ENCODE assay signal across 11 mouse cellular contexts in the genomic region with DNA sequence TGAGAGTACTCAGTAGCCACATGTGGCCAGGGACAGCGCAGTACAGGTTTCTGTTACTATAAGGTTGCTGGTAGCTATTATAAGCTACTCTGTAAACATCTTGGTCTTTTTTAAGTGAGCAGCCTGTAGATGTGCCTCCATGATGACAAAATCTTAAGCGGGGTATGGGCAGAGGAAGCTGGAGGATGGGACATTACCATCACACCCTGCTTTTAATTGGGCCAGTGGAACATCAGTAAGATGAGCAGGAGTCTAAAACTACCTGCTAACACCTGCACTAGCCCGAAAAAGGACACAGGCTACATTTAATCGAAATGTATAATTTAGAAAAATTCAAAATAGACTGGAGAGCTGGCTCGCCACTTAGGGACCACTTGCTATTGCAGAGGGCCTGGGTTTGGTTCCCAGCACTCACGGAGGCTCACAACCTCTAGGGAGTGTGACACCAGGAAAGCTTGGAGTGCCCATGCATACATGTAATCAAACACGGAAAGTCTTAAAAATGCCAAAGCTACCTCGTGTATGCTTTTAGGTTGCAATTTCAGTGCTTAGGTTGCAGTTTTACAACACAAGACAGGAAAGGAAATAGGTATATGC. TPM values are rescaled to one million over a fixed set of nuclear protein-coding genes. Genes with fewer than 3 reads are reported as not detected.
A peak's percentile ranks its signal among the peaks of the same experiment; 100 is the strongest.
DNase-seq lines count a peak whose midpoint lies in the region; ATAC-seq and TF ChIP-seq lines count a peak whose summit lies in the region.
"Had no signal": no experiment of that assay in that cellular context is flagged by ENCODE, and none has a peak within 500 bp of the region (broad histone marks: within the 10 kb centered on the region; RNA-seq: fewer than 3 reads in every experiment).

No protein-coding gene starts in this region.

- peak overlapping the region; percentile 96 for H3K4me3 ChIP-seq in liver, embryonic 11.5 days (ENCODE audit: low read depth, low read length)
- peak overlapping the region; percentile 94 for H3K4me3 ChIP-seq in embryonic facial prominence, embryonic 14.5 days (ENCODE audit: low read depth, low read length)
- no peak overlapping the region for H3K4me3 ChIP-seq in intestine, postnatal 0 days (ENCODE audit: low read depth, low read length)
- H3K4me3 ChIP-seq in neural tube, embryonic 12.5 days = peak overlapping the region; percentile 95; the same call in 1 of the 2 replicates
- H3K4me3 ChIP-seq: heart, adult 2 months had no signal

- H3K27ac ChIP-seq in liver, embryonic 11.5 days (ENCODE audit: low read depth, low read length) = peak overlapping the region; percentile 95
- H3K27ac ChIP-seq in embryonic facial prominence, embryonic 14.5 days (replicated peaks; ENCODE audit: low read depth, low read length) = no peak overlapping the region; the same call in 1 of the 2 replicates
- no peak overlapping the region for H3K27ac ChIP-seq in intestine, postnatal 0 days (ENCODE audit: low read depth, low read length)
- H3K27ac ChIP-seq in neural tube, embryonic 12.5 days = no peak overlapping the region
- H3K27ac ChIP-seq: heart, adult 2 months; macrophage had no signal

- no peaks in the 10 kb centered on the region for H3K27me3 ChIP-seq in liver, embryonic 11.5 days (replicated peaks; ENCODE audit: control insufficient read depth, insufficient read depth, low read length)
- no peaks in the 10 kb centered on the region for H3K27me3 ChIP-seq in embryonic facial prominence, embryonic 14.5 days (replicated peaks; ENCODE audit: control insufficient read depth, insufficient read depth, low read length)
- H3K27me3 ChIP-seq in intestine, postnatal 0 days (replicated peaks; ENCODE audit: control insufficient read depth, insufficient read depth, low read length) = no peaks in the 10 kb centered on the region
- no peaks in the 10 kb centered on the region for H3K27me3 ChIP-seq in neural tube, embryonic 12.5 days (replicated peaks)

- peaks cover 16% of the 10 kb centered on the region for H3K36me3 ChIP-seq in liver, embryonic 11.5 days (ENCODE audit: control insufficient read depth, insufficient read depth, low read length)
- peaks cover 26% of the 10 kb centered on the region for H3K36me3 ChIP-seq in embryonic facial prominence, embryonic 14.5 days (ENCODE audit: control insufficient read depth, insufficient read depth, low read length)
- no peaks in the 10 kb centered on the region for H3K36me3 ChIP-seq in intestine, postnatal 0 days (ENCODE audit: control insufficient read depth, insufficient read depth)
- H3K36me3 ChIP-seq in neural tube, embryonic 12.5 days = peaks cover 29% of the 10 kb centered on the region

- DNase-seq in liver, embryonic 11.5 days (ENCODE audit: low spot score) = no peak
- DNase-seq in liver = no peak
- no peak for DNase-seq in embryonic facial prominence, embryonic 14.5 days (ENCODE audit: low spot score)
- no peak for DNase-seq in cerebellum, postnatal 4 days (ENCODE audit: low spot score in 2 of 2)
- no peak for DNase-seq in lung, postnatal 10 days
- no peak for DNase-seq in ovary, postnatal 36 days (ENCODE audit: low spot score)
- DNase-seq: cerebellum, adult 2 months; heart, adult 2 months had no signal

- WGBS in liver, embryonic 11.5 days = 65% methylated on average over 8 of the region's 8 CpGs
- WGBS in embryonic facial prominence, embryonic 14.5 days = 83% methylated on average over 8 of the region's 8 CpGs
- 87% methylated on average over 8 of the region's 8 CpGs for WGBS in intestine, postnatal 0 days
- WGBS in neural tube, embryonic 12.5 days = 93% methylated on average over 8 of the region's 8 CpGs

- no peak for ATAC-seq in liver, embryonic 11.5 days (replicated peaks; ENCODE audit: low FRiP score)
- ATAC-seq in embryonic facial prominence, embryonic 14.5 days (ENCODE audit: low read depth) = no peak
- ATAC-seq in intestine, postnatal 0 days = no peak
- no peak for ATAC-seq in neural tube, embryonic 12.5 days (ENCODE audit: low FRiP score, low read depth)

- no peak for TF ChIP-seq CTCF in intestine, postnatal 0 days (IDR thresholded peaks at IDR 0.05; ENCODE audit: low read depth)

- no peaks in the 10 kb centered on the region for H3K9me3 ChIP-seq in liver, embryonic 11.5 days (ENCODE audit: control insufficient read depth, low read length)
- H3K9me3 ChIP-seq in embryonic facial prominence, embryonic 14.5 days (ENCODE audit: control insufficient read depth, low read length) = no peaks in the 10 kb centered on the region
- no peaks in the 10 kb centered on the region for H3K9me3 ChIP-seq in intestine, postnatal 0 days (ENCODE audit: control insufficient read depth)
- no peaks in the 10 kb centered on the region for H3K9me3 ChIP-seq in neural tube, embryonic 12.5 days

- peak overlapping the region; percentile 88 for H3K4me2 ChIP-seq in liver, embryonic 11.5 days
- H3K4me2 ChIP-seq in embryonic facial prominence, embryonic 14.5 days (ENCODE audit: low read depth, low read length) = peak overlapping the region; percentile 74
- 0 out of 2 replicates have a peak overlapping the region, but pooled peaks have one; percentile 78 for H3K4me2 ChIP-seq in intestine, postnatal 0 days (replicated peaks; ENCODE audit: low read depth)
- peak overlapping the region; percentile 82 for H3K4me2 ChIP-seq in neural tube, embryonic 12.5 days (replicated peaks)

- peak overlapping the region; percentile 99 for H3K9ac ChIP-seq in liver, embryonic 11.5 days (ENCODE audit: low read depth, low read length)
- H3K9ac ChIP-seq in embryonic facial prominence, embryonic 14.5 days (ENCODE audit: low read depth, low read length) = no peak overlapping the region
- no peak overlapping the region for H3K9ac ChIP-seq in intestine, postnatal 0 days (ENCODE audit: low read depth, low read length)
- no peak overlapping the region for H3K9ac ChIP-seq in neural tube, embryonic 12.5 days

- peaks cover 4% of the 10 kb centered on the region; the same call in 1 of the 2 replicates for H3K4me1 ChIP-seq in liver, embryonic 11.5 days (replicated peaks; ENCODE audit: control insufficient read depth, insufficient read depth, low read length)
- peaks cover 13% of the 10 kb centered on the region for H3K4me1 ChIP-seq in embryonic facial prominence, embryonic 14.5 days (ENCODE audit: control insufficient read depth, insufficient read depth, low read length)
- H3K4me1 ChIP-seq in intestine, postnatal 0 days (replicated peaks; ENCODE audit: control insufficient read depth, insufficient read depth, low read length) = no peaks in the 10 kb centered on the region
- peaks cover 14% of the 10 kb centered on the region for H3K4me1 ChIP-seq in neural tube, embryonic 12.5 days

RNA-seq across cellular contexts. Expression of gene Usp46, which starts 26.7 kb away (rescaled TPM):
- 32.9 and 37.0 TPM in 2 replicates for polyA plus RNA-seq in liver, embryonic 11.5 days (2014; fragmentation: Nextera tagmentation; extraction: Ambion mirVana)
- polyA plus RNA-seq in embryonic facial prominence, embryonic 14.5 days (2014; fragmentation: Nextera tagmentation; extraction: Ambion mirVana) = 35.4 and 36.5 TPM in 2 replicates
- 6.3 and 6.6 TPM in 2 replicates for polyA plus RNA-seq in intestine, postnatal 0 days (2015; fragmentation: Nextera tagmentation; extraction: Ambion mirVana)
- polyA plus RNA-seq in neural tube, embryonic 12.5 days (2016; fragmentation: Nextera tagmentation; extraction: Ambion mirVana) = 27.1 and 27.8 TPM in 2 replicates
